Mouse (Mus musculus): Measurements from ENCODE around the gene Klhl8. TPM values are rescaled to one million over a fixed set of nuclear protein-coding genes. Genes with fewer than 3 reads are reported as not detected.

The Klhl8 gene
- total and polyA plus RNA-seq, 3 experiments = 5.6 to 6.2 TPM; not detected in 1

GRCm38 (mm10) chr5:103814551-103815248, 96.4 kb downstream of the Klhl8 start:
- Histone ChIP-seq H3K9me3 (replicated peaks; ENCODE audit: insufficient read depth, low read length) (no peaks in the 10 kb centered on the region), H3K4me3 (ENCODE audit: control insufficient read depth in 1 of 2, insufficient read depth in 1 of 2, low read depth in 2 of 2, low read length in 2 of 2) (no peak overlapping the region), H3K9ac (ENCODE audit: control insufficient read depth, low read depth, low read length, poor library complexity, severe bottlenecking) (no peak overlapping the region), H3K4me1 (ENCODE audit: control insufficient read depth in 1 of 2, insufficient read depth in 2 of 2, low read length in 2 of 2) (peaks cover 4 to 14% of the 10 kb centered on the region in 2 experiments), H3K27ac (ENCODE audit: control insufficient read depth, low read depth, low read length) (0 out of 2 replicates have a peak overlapping the region, but pooled peaks have one; percentile 26), H3K27me3 (ENCODE audit: control insufficient read depth in 1 of 2, insufficient read depth in 2 of 2, low read length in 2 of 2) (no peaks in the 10 kb centered on the region), H3K79me2 (ENCODE audit: control insufficient read depth, insufficient read depth, low read length, poor library complexity) (no peaks in the 10 kb centered on the region; the same call in 1 of the 2 replicates), H3K36me3 (ENCODE audit: control insufficient read depth in 1 of 2, insufficient read depth in 2 of 2, low read length in 2 of 2) (peaks cover 10 to 19% of the 10 kb centered on the region in 2 experiments)
- TF ChIP-seq POLR2AphosphoS2 (IDR thresholded peaks at IDR 0.05; ENCODE audit: low read length) = no peak
- no peak for TF ChIP-seq TCF12 (IDR thresholded peaks at IDR 0.05; ENCODE audit: low read depth, low read length)
- no peak for TF ChIP-seq HCFC1 (IDR thresholded peaks at IDR 0.05; ENCODE audit: low read depth, low read length)
- no peak for TF ChIP-seq SIN3A (IDR thresholded peaks at IDR 0.05; ENCODE audit: low read length)
- TF ChIP-seq MAZ (IDR thresholded peaks at IDR 0.05; ENCODE audit: low read depth, low read length) = no peak
- TF ChIP-seq RCOR1 (IDR thresholded peaks at IDR 0.05; ENCODE audit: low read depth, low read length) = no peak
- TF ChIP-seq POLR2AphosphoS5 (IDR thresholded peaks at IDR 0.05; ENCODE audit: borderline replicate concordance, low read depth, low read length) = no peak
- TF ChIP-seq POLR2A (IDR thresholded peaks at IDR 0.05; ENCODE audit: control insufficient read depth in 1 of 2, insufficient read depth in 1 of 2, low read depth in 1 of 2, low read length in 2 of 2, poor library complexity in 1 of 2) = no peak
- TF ChIP-seq ZNF384 (IDR thresholded peaks at IDR 0.05; ENCODE audit: low read depth, low read length) = no peak
- no peak for TF ChIP-seq TAL1 (IDR thresholded peaks at IDR 0.05; ENCODE audit: low read length)
- no peak for DNase-seq (ENCODE audit: low read depth, low spot score)

- Histone ChIP-seq H3K4me3 (ENCODE audit: control insufficient read depth in 1 of 2, insufficient read depth in 1 of 2, low read depth in 2 of 2, low read length in 2 of 2) (no peak overlapping the region), H3K36me3 (ENCODE audit: control insufficient read depth in 1 of 2, insufficient read depth in 2 of 2, low read length in 2 of 2) (peaks cover 10 to 19% of the 10 kb centered on the region in 2 experiments), H3K27ac (ENCODE audit: control insufficient read depth, low read depth, low read length) (no peak overlapping the region), H3K4me1 (ENCODE audit: control insufficient read depth in 1 of 2, insufficient read depth in 2 of 2, low read length in 2 of 2) (peaks cover 4 to 14% of the 10 kb centered on the region in 2 experiments), H3K9ac (ENCODE audit: control insufficient read depth, low read depth, low read length, poor library complexity, severe bottlenecking) (no peak overlapping the region), H3K79me2 (ENCODE audit: control insufficient read depth, insufficient read depth, low read length, poor library complexity) (no peaks in the 10 kb centered on the region; the same call in 1 of the 2 replicates), H3K27me3 (ENCODE audit: control insufficient read depth in 1 of 2, insufficient read depth in 2 of 2, low read length in 2 of 2) (no peaks in the 10 kb centered on the region), H3K9me3 (replicated peaks; ENCODE audit: insufficient read depth, low read length) (no peaks in the 10 kb centered on the region)
- peak; percentile 8 for DNase-seq (ENCODE audit: low read depth, low spot score)
- no peak for TF ChIP-seq ETS1 (IDR thresholded peaks at IDR 0.05; ENCODE audit: low read depth, low read length)
- TF ChIP-seq ZKSCAN1 (IDR thresholded peaks at IDR 0.05; ENCODE audit: low read depth, low read length) = no peak
- TF ChIP-seq KAT2A (conservative IDR thresholded peaks at IDR 0.05; ENCODE audit: low read depth, low read length) = no peak
- peak; percentile 58; the same call in 1 of the 2 replicates for TF ChIP-seq BHLHE40 (IDR thresholded peaks at IDR 0.05; ENCODE audit: borderline replicate concordance, low read depth, low read length)
- no peak for TF ChIP-seq GABPA (IDR thresholded peaks at IDR 0.05; ENCODE audit: low read depth, low read length)
- TF ChIP-seq ZMIZ1 (IDR thresholded peaks at IDR 0.05; ENCODE audit: low read depth, low read length) = no peak
- TF ChIP-seq CHD2 (IDR thresholded peaks at IDR 0.05; ENCODE audit: low read length) = no peak
- TF ChIP-seq TAL1 (IDR thresholded peaks at IDR 0.05; ENCODE audit: low read length) = peak; percentile 14; the same call in 1 of the 2 replicates
- no peak for TF ChIP-seq MAX (IDR thresholded peaks at IDR 0.05; ENCODE audit: low read length)
- TF ChIP-seq MAZ (IDR thresholded peaks at IDR 0.05; ENCODE audit: low read depth, low read length) = no peak
- TF ChIP-seq GATA1 (IDR thresholded peaks at IDR 0.05; ENCODE audit: low read depth, low read length) = peak; percentile 52
- TF ChIP-seq CTCF (IDR thresholded peaks at IDR 0.05 in 2 of 3, conservative IDR thresholded peaks at IDR 0.05 in 1 of 3; ENCODE audit: control insufficient read depth in 1 of 3, insufficient read depth in 1 of 3, low read depth in 2 of 3, low read length in 3 of 3, poor library complexity in 1 of 3, severe bottlenecking in 1 of 3) = no peak
- no peak for TF ChIP-seq EP300 (IDR thresholded peaks at IDR 0.05; ENCODE audit: low read depth in 1 of 2, low read length in 2 of 2)
These were observed 97.0 kb downstream of the Klhl8 start for GRCm38 (mm10) chr5:103813997-103814542.
